26 mouse cellular contexts compared by ENCODE assay signal in genomic region chr12:41231966-41232365, GRCm38 (mm10).
DNase-seq lines count a peak whose midpoint lies in the region; ATAC-seq and TF ChIP-seq lines count a peak whose summit lies in the region.
"Had no signal": no experiment of that assay in that cellular context is flagged by ENCODE, and none has a peak within 500 bp of the region (broad histone marks: within the 10 kb centered on the region; RNA-seq: fewer than 3 reads in every experiment).

No protein-coding gene starts in this region.

- no peaks in the 10 kb centered on the region for H3K27me3 ChIP-seq in MEL (ENCODE audit: control insufficient read depth in 1 of 2, insufficient read depth in 2 of 2, low read length in 2 of 2)
- no peaks in the 10 kb centered on the region for H3K27me3 ChIP-seq in Patski
- no peaks in the 10 kb centered on the region for H3K27me3 ChIP-seq in midbrain, embryonic 13.5 days
- H3K27me3 ChIP-seq: forebrain, embryonic 13.5 days; heart, embryonic 13.5 days had no signal

- H3K9me3 ChIP-seq in MEL (replicated peaks; ENCODE audit: insufficient read depth, low read length), result no peaks in the 10 kb centered on the region
- no peaks in the 10 kb centered on the region for H3K9me3 ChIP-seq in midbrain, embryonic 13.5 days
- H3K9me3 ChIP-seq: forebrain, embryonic 10.5 days; forebrain, embryonic 13.5 days; heart, embryonic 13.5 days had no signal

- TF ChIP-seq CTCF in MEL (IDR thresholded peaks at IDR 0.05 in 2 of 3, conservative IDR thresholded peaks at IDR 0.05 in 1 of 3; ENCODE audit: control insufficient read depth in 1 of 3, insufficient read depth in 1 of 3, low read depth in 2 of 3, low read length in 3 of 3, poor library complexity in 1 of 3, severe bottlenecking in 1 of 3) (no peak), Patski (IDR thresholded peaks at IDR 0.05) (no peak)

- H3K9ac ChIP-seq in MEL (ENCODE audit: control insufficient read depth, low read depth, low read length, poor library complexity, severe bottlenecking), result no peak overlapping the region
- no peak overlapping the region for H3K9ac ChIP-seq in midbrain, embryonic 13.5 days (replicated peaks)
- H3K9ac ChIP-seq: forebrain, embryonic 13.5 days; heart, embryonic 13.5 days; hindbrain, embryonic 14.5 days had no signal

- TF ChIP-seq EP300 in MEL (IDR thresholded peaks at IDR 0.05; ENCODE audit: low read depth in 1 of 2, low read length in 2 of 2), result no peak

- POLR2A ChIA-PET in Patski (lab: Charles Lee), result no interaction called here

- no peak overlapping the region for H3K4me3 ChIP-seq in MEL (ENCODE audit: control insufficient read depth in 1 of 2, insufficient read depth in 1 of 2, low read depth in 2 of 2, low read length in 2 of 2)
- H3K4me3 ChIP-seq in midbrain, embryonic 13.5 days (replicated peaks), result no peak overlapping the region
- H3K4me3 ChIP-seq: forebrain, embryonic 10.5 days; forebrain, embryonic 13.5 days; heart, embryonic 13.5 days had no signal

- CTCF ChIA-PET in Patski (lab: Charles Lee), result no interaction called here

- no peaks in the 10 kb centered on the region for H3K4me1 ChIP-seq in MEL (ENCODE audit: control insufficient read depth in 1 of 2, insufficient read depth in 2 of 2, low read length in 2 of 2)
- no peaks in the 10 kb centered on the region for H3K4me1 ChIP-seq in midbrain, embryonic 13.5 days (replicated peaks)
- H3K4me1 ChIP-seq: forebrain, embryonic 10.5 days; forebrain, embryonic 13.5 days; heart, embryonic 13.5 days had no signal

- TF ChIP-seq RAD21 in MEL (IDR thresholded peaks at IDR 0.05; ENCODE audit: low read depth, low read length), result no peak

- H3K4me2 ChIP-seq in midbrain, embryonic 13.5 days (replicated peaks), result no peak overlapping the region
- H3K4me2 ChIP-seq: forebrain, embryonic 13.5 days; heart, embryonic 13.5 days; hindbrain, embryonic 14.5 days had no signal

- peak; percentile 98 for ATAC-seq in Patski
- no peak for ATAC-seq in midbrain, embryonic 13.5 days
- ATAC-seq: CD4-positive, CD25-positive, alpha-beta regulatory T cell, adult 4 months; forebrain, embryonic 13.5 days; forebrain, embryonic 16.5 days; hindbrain, postnatal 0 days; inflammation-experienced regulatory T-cells, adult 6 months; intestine, embryonic 16.5 days had no signal

- in situ Hi-C loops in Patski (cut with MboI; ENCODE audit: low pct_unique_long_range_greater_than_20kb), result no loop called here

- WGBS in midbrain, embryonic 13.5 days, result 43% methylated on average over 2 of the region's 2 CpGs

- TF ChIP-seq POLR2A in MEL (IDR thresholded peaks at IDR 0.05; ENCODE audit: control insufficient read depth in 1 of 2, insufficient read depth in 1 of 2, low read depth in 1 of 2, low read length in 2 of 2, poor library complexity in 1 of 2), result no peak

- no peak overlapping the region for H3K27ac ChIP-seq in MEL (ENCODE audit: control insufficient read depth, low read depth, low read length)
- H3K27ac ChIP-seq in midbrain, embryonic 13.5 days, result no peak overlapping the region
- H3K27ac ChIP-seq: forebrain, embryonic 10.5 days; forebrain, embryonic 13.5 days; heart, embryonic 13.5 days; hindbrain, embryonic 14.5 days; hindbrain, postnatal 0 days had no signal

- H3K79me2 ChIP-seq in MEL (ENCODE audit: control insufficient read depth, insufficient read depth, low read length, poor library complexity), result no peaks in the 10 kb centered on the region

- H3K36me3 ChIP-seq in MEL (ENCODE audit: control insufficient read depth in 1 of 2, insufficient read depth in 2 of 2, low read length in 2 of 2), result no peaks in the 10 kb centered on the region
- H3K36me3 ChIP-seq in midbrain, embryonic 13.5 days, result no peaks in the 10 kb centered on the region
- H3K36me3 ChIP-seq: forebrain, embryonic 10.5 days; G1E; heart, embryonic 13.5 days had no signal

- DNase-seq in retina, embryonic 14.5 days (ENCODE audit: low spot score), result peak; percentile 9
- no peak for DNase-seq in retina, postnatal 1 day
- DNase-seq in MEL (ENCODE audit: low read depth, low spot score) (peak; percentile 32), Patski (ENCODE audit: low read depth, low spot score) (peak; percentile 68)
- DNase-seq in thymus, postnatal 14 days, result no peak
- DNase-seq in heart, adult 9 months (ENCODE audit: low spot score in 2 of 2), result no peak
- DNase-seq: adrenal gland, adult 2 months; adrenal gland, postnatal 14 days; cerebellum, adult 11-12 months; cerebellum, adult 8-10 months; cerebellum, postnatal 10 days; gastrocnemius, postnatal 10 days; heart, adult 11 months; heart, postnatal 14 days; heart, postnatal 4 days had no signal

TF ChIP-seq in MEL, 35 proteins besides CTCF, POLR2A, EP300 and RAD21:
- TF ChIP-seq POLR2AphosphoS5 (IDR thresholded peaks at IDR 0.05; ENCODE audit: borderline replicate concordance, low read depth, low read length) (no peak), TAL1 (IDR thresholded peaks at IDR 0.05; ENCODE audit: low read length) (no peak), GABPA (IDR thresholded peaks at IDR 0.05; ENCODE audit: low read depth, low read length) (no peak), ELF1 (IDR thresholded peaks at IDR 0.05; ENCODE audit: low read depth, low read length) (no peak), KAT2A (conservative IDR thresholded peaks at IDR 0.05; ENCODE audit: low read depth, low read length) (no peak), MAFK (IDR thresholded peaks at IDR 0.05; ENCODE audit: borderline replicate concordance, low read depth, low read length) (no peak), UBTF (IDR thresholded peaks at IDR 0.05; ENCODE audit: borderline replicate concordance, insufficient read depth, low read depth, low read length) (no peak), ZNF384 (IDR thresholded peaks at IDR 0.05; ENCODE audit: low read depth, low read length) (no peak), MAX (IDR thresholded peaks at IDR 0.05; ENCODE audit: low read length) (no peak), POLR2AphosphoS2 (IDR thresholded peaks at IDR 0.05; ENCODE audit: low read length) (no peak), MEF2A (IDR thresholded peaks at IDR 0.05; ENCODE audit: extremely low read depth, insufficient replicate concordance, low read depth, low read length, poor library complexity, severe bottlenecking) (no peak), MYC (IDR thresholded peaks at IDR 0.05; ENCODE audit: low read depth, low read length) (no peak), GATA1 (IDR thresholded peaks at IDR 0.05; ENCODE audit: low read depth, low read length) (no peak), TBP (IDR thresholded peaks at IDR 0.05; ENCODE audit: low read depth, low read length) (no peak), CHD1 (IDR thresholded peaks at IDR 0.05; ENCODE audit: low read depth, low read length) (no peak), NELFE (IDR thresholded peaks at IDR 0.05; ENCODE audit: low read depth, low read length) (no peak)
TF ChIP-seq in MEL: peak in this region for 0.

Comparison
In these comparisons a context has a peak if more than half of its experiments do, and no peak if none do; other contexts are left out.
1. DNase-seq: peak in retina, embryonic 14.5 days (single experiment), MEL (single experiment) and Patski (single experiment); none in retina, postnatal 1 day (single experiment), thymus, postnatal 14 days (single experiment) and heart, adult 9 months (0 of 2).